Mouse (Mus musculus): ENCODE results near the gene Serping1.

Serping1 gene

DNA sequence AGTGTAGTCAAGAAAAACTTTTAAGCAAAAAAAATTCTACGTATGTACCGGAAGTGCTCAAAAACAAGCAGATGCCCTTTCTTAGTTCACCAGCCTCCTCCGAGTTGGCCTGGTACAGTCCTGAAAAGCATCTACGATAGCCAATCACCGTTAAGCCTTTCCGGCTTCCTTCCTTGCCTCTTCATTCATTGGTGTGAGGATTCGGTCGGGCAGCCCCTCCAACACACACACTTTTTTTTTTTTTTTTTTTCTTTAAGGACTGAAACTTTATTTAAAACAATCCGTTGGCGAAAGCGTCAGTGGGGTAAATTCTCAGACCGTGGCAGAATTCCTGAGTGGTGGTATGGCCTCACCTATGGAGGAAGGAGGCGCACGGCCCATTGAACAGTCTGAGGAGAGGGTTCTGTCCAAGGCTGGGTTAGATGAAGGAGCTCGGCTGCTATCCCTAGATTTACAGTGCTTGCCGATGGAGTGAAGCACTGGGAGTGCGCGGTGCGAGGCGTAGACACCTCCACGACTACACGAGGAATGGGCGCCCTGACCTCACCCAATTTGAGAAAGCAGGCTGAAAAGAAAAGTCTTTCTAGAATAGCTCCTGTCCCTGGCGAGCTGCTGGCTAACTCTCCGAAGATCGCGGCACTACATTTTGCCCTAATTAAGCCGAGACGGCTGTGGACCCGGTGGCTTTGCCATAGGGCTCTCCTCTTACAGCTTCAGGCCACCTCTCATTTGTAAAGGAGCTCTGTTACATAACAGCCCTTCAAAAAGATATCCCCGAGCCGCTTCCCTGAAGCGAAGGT, 59.5 kb downstream of the Serping1 start:
- DNase-seq (ENCODE audit: low spot score in 2 of 2), result peak; percentile 74 to 97
